Mouse (Mus musculus) hindbrain, embryonic 14.5 days (tissue): Measurements from ENCODE around the gene Chrdl1. TPM values are rescaled to one million over a fixed set of nuclear protein-coding genes. Genes with fewer than 3 reads are reported as not detected.

Source experiments
- ATAC-seq: fragments of 200-750 bp; cut with Nextera tagmentation; 2 replicates; pipeline ENCODE4 v1.8.0; 2017; ENCODE audit warnings: moderate number of reproducible peaks, mild to moderate bottlenecking, moderate TSS enrichment, moderate library complexity; ENCODE audit not compliant: low FRiP score
- DNase-seq: peaks from one replicate; pipeline ENCODE4 v3.0.0-alpha.2; 2015; ENCODE audit warnings: low spot score
- H3K27ac ChIP-seq: fragments of 300-500 bp; sonication (generic); 2 replicates; pipeline ENCODE4 v1.5.1; 2014; ENCODE audit warnings: mild to moderate bottlenecking, moderate library complexity
- H3K27me3 ChIP-seq: fragments of 300-500 bp; sonication (generic); 2 replicates; pipeline ENCODE4 v1.6.1; 2014; ENCODE audit warnings: mild to moderate bottlenecking, low read length, mixed read lengths; ENCODE audit not compliant: control insufficient read depth, insufficient read depth
- H3K36me3 ChIP-seq: fragments of 300-500 bp; sonication (generic); replicated peaks from 2 replicates; pipeline ENCODE4 v1.6.1; 2014; ENCODE audit not compliant: control insufficient read depth, insufficient read depth
- H3K4me1 ChIP-seq: fragments of 300-500 bp; sonication (generic); replicated peaks from 2 replicates; pipeline ENCODE4 v1.6.1; 2014; ENCODE audit warnings: antibody characterized with exemption, low read length, mixed read lengths; ENCODE audit not compliant: control insufficient read depth, insufficient read depth
- H3K4me2 ChIP-seq: fragments of 300-500 bp; sonication (generic); replicated peaks from 2 replicates; pipeline ENCODE4 v1.6.1; 2014; ENCODE audit warnings: mild to moderate bottlenecking, moderate library complexity
- H3K4me3 ChIP-seq: fragments of 300-500 bp; sonication (generic); replicated peaks from 2 replicates; pipeline ENCODE4 v1.5.1; 2014; ENCODE audit warnings: mild to moderate bottlenecking, low read length
- H3K9ac ChIP-seq: fragments of 300-500 bp; sonication (generic); 2 replicates; pipeline ENCODE4 v1.6.1; 2014
- H3K9me3 ChIP-seq: fragments of 300-500 bp; sonication (generic); 2 replicates; pipeline ENCODE4 v1.6.1; 2016; ENCODE audit warnings: low read length; ENCODE audit not compliant: control insufficient read depth
- WGBS: fragments of 180-500 bp; shearing (Covaris S2); extraction: QIAGEN DNeasy Blood & Tissue Kit; methylation state at CpG from one replicate; pipeline ENCODE4 v1.1.7; 2014; 5-methylcytosine and 5-hydroxymethylcytosine counted together
- polyA plus RNA-seq: library from polyadenylated mRNA; unstranded; fragments of >200 nt; fragmentation: Nextera tagmentation; extraction: Ambion mirVana; gene quantifications from 2 replicates; pipeline ENCODE4 v1.2.1, GENCODE M21; 2014

Gene Chrdl1
- polyA plus RNA-seq, 1 experiment from 2014 or later, result 4.3 TPM

GRCm38 (mm10) chrX:143337561-143337960 is 56.5 kb downstream of the Chrdl1 start:
- H3K9ac ChIP-seq, result no peak overlapping the region
- DNase-seq, result peak; percentile 25
- H3K4me1 ChIP-seq, result 0 out of 2 replicates have a peak, but pooled peaks cover 3% of the 10 kb centered on the region
- no peak overlapping the region for H3K27ac ChIP-seq
- no peaks in the 10 kb centered on the region for H3K36me3 ChIP-seq
- WGBS, result 39% methylated on average over 3 of the region's 3 CpGs
- H3K27me3 ChIP-seq, result peaks cover 21% of the 10 kb centered on the region; the same call in 1 of the 2 replicates
- H3K4me2 ChIP-seq, result no peak overlapping the region
- H3K9me3 ChIP-seq, result no peaks in the 10 kb centered on the region
- no peak for ATAC-seq
- H3K4me3 ChIP-seq, result no peak overlapping the region

GRCm38 (mm10) chrX:143336661-143337060 is 57.4 kb downstream of the Chrdl1 start:
- Histone ChIP-seq H3K36me3 (no peaks in the 10 kb centered on the region), H3K27ac (no peak overlapping the region), H3K4me1 (0 out of 2 replicates have a peak, but pooled peaks cover 3% of the 10 kb centered on the region), H3K4me2 (no peak overlapping the region), H3K4me3 (no peak overlapping the region), H3K27me3 (peaks cover 25% of the 10 kb centered on the region; the same call in 1 of the 2 replicates), H3K9me3 (no peaks in the 10 kb centered on the region), H3K9ac (no peak overlapping the region)
- DNase-seq, result no peak
- 87% methylated on average over 4 of the region's 4 CpGs for WGBS
- no peak for ATAC-seq

GRCm38 (mm10) chrX:143335846-143336245 is 58.2 kb downstream of the Chrdl1 start:
- ATAC-seq (no peak), DNase-seq (no peak)
- H3K4me3 ChIP-seq, result no peak overlapping the region
- no peaks in the 10 kb centered on the region for H3K9me3 ChIP-seq
- peaks cover 27% of the 10 kb centered on the region; the same call in 1 of the 2 replicates for H3K27me3 ChIP-seq
- no peak overlapping the region for H3K4me2 ChIP-seq
- no peaks in the 10 kb centered on the region for H3K36me3 ChIP-seq
- no peak overlapping the region for H3K27ac ChIP-seq
- 70% methylated on average over 5 of the region's 5 CpGs for WGBS
- H3K4me1 ChIP-seq, result 0 out of 2 replicates have a peak, but pooled peaks cover 3% of the 10 kb centered on the region
- H3K9ac ChIP-seq, result no peak overlapping the region

GRCm38 (mm10) chrX:143313166-143313565 is 80.9 kb downstream of the Chrdl1 start:
- no peaks in the 10 kb centered on the region for H3K36me3 ChIP-seq
- H3K27me3 ChIP-seq, result no peaks in the 10 kb centered on the region; the same call in 1 of the 2 replicates
- no peaks in the 10 kb centered on the region for H3K9me3 ChIP-seq
- no peak overlapping the region for H3K4me2 ChIP-seq
- no peak for DNase-seq
- no peak overlapping the region for H3K27ac ChIP-seq
- 85% methylated on average over 3 of the region's 3 CpGs for WGBS
- H3K9ac ChIP-seq, result no peak overlapping the region
- no peak overlapping the region for H3K4me3 ChIP-seq
- no peaks in the 10 kb centered on the region for H3K4me1 ChIP-seq
- ATAC-seq, result no peak

- no peak for DNase-seq
- no peak overlapping the region for H3K4me3 ChIP-seq
- no peaks in the 10 kb centered on the region for H3K9me3 ChIP-seq
- peaks cover 7% of the 10 kb centered on the region; the same call in 1 of the 2 replicates for H3K27me3 ChIP-seq
- no peak overlapping the region for H3K4me2 ChIP-seq
- H3K4me1 ChIP-seq, result no peaks in the 10 kb centered on the region
- ATAC-seq, result no peak
- no peaks in the 10 kb centered on the region for H3K36me3 ChIP-seq
- H3K27ac ChIP-seq, result no peak overlapping the region
- no peak overlapping the region for H3K9ac ChIP-seq
- WGBS, result 82% methylated on average over 2 of the region's 2 CpGs
These were observed 99.3 kb downstream of the Chrdl1 start for GRCm38 (mm10) chrX:143294726-143295125.

GRCm38 (mm10) chrX:143275202-143275601 is 118.9 kb downstream of the Chrdl1 start:
- 35% methylated on average over 5 of the region's 5 CpGs for WGBS
- no peaks in the 10 kb centered on the region for H3K9me3 ChIP-seq
- H3K4me1 ChIP-seq, result no peaks in the 10 kb centered on the region
- no peak overlapping the region for H3K27ac ChIP-seq
- no peak overlapping the region for H3K4me3 ChIP-seq
- no peak overlapping the region for H3K4me2 ChIP-seq
- ATAC-seq, result no peak
- H3K9ac ChIP-seq, result no peak overlapping the region
- no peaks in the 10 kb centered on the region for H3K36me3 ChIP-seq
- H3K27me3 ChIP-seq, result no peaks in the 10 kb centered on the region
- DNase-seq, result no peak

GRCm38 (mm10) chrX:143250709-143251108 is 143.4 kb downstream of the Chrdl1 start:
- no peak overlapping the region for H3K27ac ChIP-seq
- H3K4me2 ChIP-seq, result no peak overlapping the region
- no peak for ATAC-seq
- no peaks in the 10 kb centered on the region for H3K27me3 ChIP-seq
- H3K9ac ChIP-seq, result no peak overlapping the region
- H3K36me3 ChIP-seq, result no peaks in the 10 kb centered on the region
- no peak overlapping the region for H3K4me3 ChIP-seq
- no peak for DNase-seq
- H3K9me3 ChIP-seq, result no peaks in the 10 kb centered on the region
- no peaks in the 10 kb centered on the region for H3K4me1 ChIP-seq

Other genes starting within 250 kb of the Chrdl1 start
- 253 and 301 TPM in 2 replicates for gene Pak3, start 124.3 kb upstream of the Chrdl1 start, polyA plus RNA-seq